Mouse (Mus musculus) liver, adult (tissue): ENCODE measurements around the gene Fras1.

Source experiments
- GATA4 ChIP-seq: IDR thresholded peaks from 2 replicates; pipeline ENCODE4 v1.6.1; 2014; ENCODE audit warnings: mild to moderate bottlenecking, low read length; ENCODE audit not compliant: insufficient replicate concordance

Fras1 gene

GRCm38 (mm10) chr5:96622604-96623352, 249.0 kb downstream of the Fras1 start:
- no peak for TF ChIP-seq GATA4

DNA sequence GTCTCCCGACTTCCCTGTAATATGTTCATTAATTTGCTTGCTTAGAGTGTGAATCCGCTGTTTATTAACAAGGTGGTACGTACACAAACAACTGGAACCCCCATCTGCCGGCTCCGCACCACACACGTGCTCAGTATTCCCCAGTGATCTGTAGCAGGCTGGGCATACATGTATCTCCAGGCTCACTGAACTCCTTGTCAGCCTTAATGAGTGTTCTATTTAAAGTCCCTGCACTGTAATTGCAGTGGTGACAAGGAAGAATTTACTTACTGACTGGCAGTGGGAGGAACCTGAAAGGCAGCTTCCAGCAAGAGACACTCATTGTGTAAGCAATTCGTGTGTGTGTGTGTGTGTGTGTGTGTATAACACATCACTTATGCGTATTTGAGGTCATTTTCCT, 256.1 kb downstream of the Fras1 start:
- no peak for TF ChIP-seq GATA4

- no peak for TF ChIP-seq GATA4
These were observed 261.5 kb downstream of the Fras1 start for GRCm38 (mm10) chr5:96635146-96635862.

DNA sequence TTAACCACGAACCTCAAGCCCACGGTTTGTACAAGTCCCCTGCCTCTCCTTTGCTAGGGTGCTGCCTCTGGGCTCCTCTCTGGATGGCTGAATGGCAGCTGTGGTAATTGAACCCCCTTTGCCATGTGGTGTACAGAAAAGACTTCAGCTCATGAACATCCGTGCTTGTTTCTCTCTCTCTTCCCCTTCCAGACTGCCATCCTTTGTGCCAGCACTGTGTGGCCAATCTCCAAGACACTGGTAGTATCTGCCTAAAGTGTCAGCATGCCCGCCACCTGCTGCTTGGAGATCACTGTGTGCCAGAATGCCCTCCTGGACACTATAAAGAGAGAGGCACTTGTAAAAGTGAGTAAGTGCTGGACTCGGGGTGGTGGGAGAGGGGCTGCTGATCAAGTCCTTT, 262.1 kb downstream of the Fras1 start:
- TF ChIP-seq GATA4 = no peak

DNA sequence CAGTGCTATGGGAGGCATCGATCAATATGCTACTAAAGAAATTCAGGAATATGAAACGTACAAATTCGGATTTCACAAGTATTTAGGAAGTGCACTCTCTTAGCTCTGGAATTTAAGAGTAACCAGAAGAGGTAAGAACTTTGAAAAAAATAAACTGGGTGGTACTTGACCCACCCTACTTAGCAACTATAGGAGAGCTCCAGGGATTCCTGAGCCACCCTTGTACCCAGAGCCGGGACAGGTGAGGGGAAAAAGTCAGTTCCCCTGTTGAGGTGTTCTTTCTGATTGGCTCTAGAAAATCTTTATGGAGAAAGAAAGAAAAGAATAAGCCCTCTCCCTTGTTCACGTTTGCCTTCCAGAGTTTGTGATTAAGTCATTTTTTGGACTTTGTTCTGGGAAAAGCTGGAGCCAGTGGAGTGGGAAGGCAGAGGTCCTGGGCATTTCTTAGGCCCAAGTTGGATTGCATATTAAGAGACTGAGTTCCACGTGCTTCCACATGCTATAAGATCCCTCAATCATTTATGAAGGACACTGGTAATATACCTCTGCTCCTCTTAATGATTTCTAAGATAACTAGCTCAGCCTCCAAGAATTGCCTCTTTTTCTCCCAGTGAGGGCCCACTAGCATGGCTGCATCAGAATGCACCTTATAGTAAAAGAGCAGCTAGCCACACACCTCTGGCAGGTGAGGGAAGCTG, 265.6 kb downstream of the Fras1 start:
- TF ChIP-seq GATA4 = no peak

DNA sequence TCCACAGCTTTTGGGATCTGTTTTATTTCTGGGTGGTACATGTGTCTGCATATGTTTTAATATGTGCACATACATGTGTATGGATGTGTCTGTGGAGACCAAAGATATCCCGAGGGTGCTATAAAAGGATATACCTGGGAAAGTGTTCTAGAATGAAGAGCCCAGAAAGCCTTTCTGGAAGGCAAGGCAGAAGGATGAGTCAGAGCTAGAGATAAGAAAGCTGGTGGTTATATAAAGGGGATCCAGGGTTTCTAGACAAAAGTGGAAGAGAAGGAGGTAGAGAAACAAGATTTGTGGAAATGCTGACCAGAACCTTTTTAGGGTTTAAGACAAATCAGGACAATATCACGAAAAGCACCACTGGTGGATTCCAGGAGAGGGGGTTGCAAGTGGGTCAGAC, 267.5 kb downstream of the Fras1 start:
- TF ChIP-seq GATA4 = no peak

- no peak for TF ChIP-seq GATA4
These were observed 301.9 kb downstream of the Fras1 start for GRCm38 (mm10) chr5:96675676-96676075.

- no peak for TF ChIP-seq GATA4
These were observed 303.7 kb downstream of the Fras1 start for GRCm38 (mm10) chr5:96677498-96677897.

DNA sequence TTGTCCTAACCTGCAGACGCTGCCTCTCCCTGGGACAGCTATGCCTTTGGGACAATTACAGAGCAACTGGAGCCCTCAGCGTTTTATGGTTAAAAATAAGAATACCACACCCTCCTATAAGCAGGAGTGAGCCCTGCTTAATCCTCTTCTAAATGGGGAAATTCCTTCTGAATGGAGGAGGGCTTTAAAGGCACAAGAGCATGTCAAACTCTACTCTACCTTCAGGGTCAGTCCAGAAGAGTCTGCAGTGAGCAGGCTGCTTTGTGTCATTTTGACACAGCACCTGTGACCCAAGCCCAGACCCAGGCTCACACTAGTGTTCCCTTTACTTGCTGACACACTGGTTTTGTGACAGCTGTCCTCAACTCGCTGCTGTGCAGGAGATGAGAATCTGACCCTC, 307.3 kb downstream of the Fras1 start:
- no peak for TF ChIP-seq GATA4

DNA sequence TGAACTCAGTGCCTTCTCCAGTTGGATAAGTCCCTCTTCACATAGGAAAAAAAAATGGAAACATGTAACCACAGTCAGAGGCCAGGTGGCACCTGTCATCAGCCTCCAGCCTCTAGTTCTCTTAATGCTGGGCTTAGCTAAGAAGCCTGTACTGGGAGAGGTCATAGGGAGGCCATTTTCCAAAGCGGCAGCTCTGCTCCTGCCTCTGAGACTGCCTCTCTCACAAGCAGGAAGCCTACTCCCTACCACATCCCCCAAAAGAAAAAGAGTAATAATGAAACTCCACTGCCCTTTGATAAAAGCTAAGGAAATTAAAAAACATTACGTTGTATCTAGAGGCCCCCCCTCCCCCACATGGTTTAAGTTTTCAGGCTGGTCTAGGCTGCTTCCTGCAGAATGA, 309.0 kb downstream of the Fras1 start:
- no peak for TF ChIP-seq GATA4

- TF ChIP-seq GATA4 = no peak
These were observed 315.1 kb downstream of the Fras1 start for GRCm38 (mm10) chr5:96688885-96689284.

- no peak for TF ChIP-seq GATA4
These were observed 325.2 kb downstream of the Fras1 start for GRCm38 (mm10) chr5:96698972-96699371.

DNA sequence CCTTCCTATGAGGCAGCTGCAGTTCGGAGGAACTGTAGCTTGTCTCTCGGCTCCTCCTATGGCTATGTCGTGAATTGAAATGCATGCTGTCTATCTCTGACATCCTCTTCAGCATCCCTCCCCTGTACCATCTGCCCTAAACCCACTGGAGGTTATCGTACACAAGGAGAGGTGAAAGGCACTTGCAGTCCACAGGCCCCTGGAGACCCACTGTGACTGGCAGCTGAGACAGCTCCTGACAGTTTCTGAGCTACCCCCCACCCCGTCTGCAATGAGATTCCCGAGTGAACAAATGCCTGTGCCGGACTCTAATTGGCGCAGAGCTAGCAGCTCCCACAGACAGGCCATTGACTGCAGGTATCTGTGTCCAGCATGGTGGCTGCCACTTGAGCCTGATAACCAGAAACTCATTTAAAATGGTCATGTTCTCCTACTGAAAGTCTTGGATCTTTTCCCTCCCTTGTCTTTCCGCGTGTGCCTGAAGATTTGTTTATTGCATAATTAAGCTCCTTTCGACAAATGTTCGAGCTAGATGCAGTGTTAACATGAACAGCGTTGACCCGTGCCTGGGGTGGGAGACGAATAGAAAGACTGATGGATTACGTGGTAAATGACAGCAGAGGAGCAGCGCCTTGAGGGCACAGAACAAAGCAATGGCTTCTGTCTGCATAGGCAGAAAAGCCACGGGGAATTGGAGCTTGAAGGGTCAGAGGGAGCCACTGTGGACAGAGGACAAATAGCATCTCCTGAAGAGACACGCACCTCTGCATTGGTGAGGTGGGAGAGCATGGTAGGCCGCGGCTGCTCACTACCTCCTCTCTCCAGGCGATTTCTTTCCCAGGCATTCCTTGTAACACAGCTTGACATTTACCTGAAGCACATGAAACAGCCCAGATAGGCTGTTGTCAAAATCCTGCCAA, 329.2 kb downstream of the Fras1 start:
- TF ChIP-seq GATA4 = no peak

- no peak for TF ChIP-seq GATA4
These were observed 334.8 kb downstream of the Fras1 start for GRCm38 (mm10) chr5:96708515-96708914.

- TF ChIP-seq GATA4 = no peak
These were observed 338.4 kb downstream of the Fras1 start for GRCm38 (mm10) chr5:96712089-96712684.
